Comparison of ENCODE assay signal across 8 mouse cellular contexts in genomic region chr17:31385671-31386665, GRCm38 (mm10). TPM values are rescaled to one million over a fixed set of nuclear protein-coding genes. Genes with fewer than 3 reads are reported as not detected.
DNase-seq lines count a peak whose midpoint lies in the region; ATAC-seq and TF ChIP-seq lines count a peak whose summit lies in the region.

Gene Pde9a (plus strand): TSS chr17:31386210.

- TF ChIP-seq EP300 in ES-Bruce4 (IDR thresholded peaks at IDR 0.05; ENCODE audit: insufficient read depth, low read depth, low read length), result 0 out of 2 replicates have a peak, but pooled peaks have one; percentile 25

- TF ChIP-seq POLR2A in ES-Bruce4 (IDR thresholded peaks at IDR 0.05; ENCODE audit: insufficient read depth, low read length), result no peak

- H3K36me3 ChIP-seq in ES-Bruce4 (ENCODE audit: control insufficient read depth, insufficient read depth, low read length, poor library complexity, severe bottlenecking), result no peaks in the 10 kb centered on the region
- no peaks in the 10 kb centered on the region for H3K36me3 ChIP-seq in forebrain, postnatal 0 days (ENCODE audit: insufficient read depth)
- no peaks in the 10 kb centered on the region for H3K36me3 ChIP-seq in liver, embryonic 16.5 days (ENCODE audit: control insufficient read depth, insufficient read depth)

- H3K9ac ChIP-seq in ES-Bruce4 (ENCODE audit: low read depth, poor library complexity, severe bottlenecking), result peak within 1 kb of the TSS; percentile 76
- peak within 1 kb of the TSS; percentile 81 for H3K9ac ChIP-seq in forebrain, postnatal 0 days
- H3K9ac ChIP-seq in liver, embryonic 16.5 days (ENCODE audit: low read depth, low read length), result peak within 1 kb of the TSS; percentile 59

- no peaks in the 10 kb centered on the region for H3K9me3 ChIP-seq in ES-Bruce4 (replicated peaks; ENCODE audit: control insufficient read depth, insufficient read depth, low read length, poor library complexity, severe bottlenecking)
- H3K9me3 ChIP-seq in forebrain, postnatal 0 days (ENCODE audit: low read length), result no peaks in the 10 kb centered on the region
- H3K9me3 ChIP-seq in liver, embryonic 16.5 days (replicated peaks; ENCODE audit: control insufficient read depth, low read length), result no peaks in the 10 kb centered on the region

- ATAC-seq in forebrain, postnatal 0 days, result peak; percentile 91
- ATAC-seq in liver, embryonic 16.5 days (ENCODE audit: low read depth), result peak; percentile 71
- peak; percentile 1; the same call in 1 of the 2 replicates for ATAC-seq in neutrophil, adult 5-6 weeks (ENCODE audit: extremely low read depth, insufficient number of reproducible peaks, low FRiP score, poor library complexity, severe bottlenecking)

- TF ChIP-seq CTCF in ES-Bruce4 (IDR thresholded peaks at IDR 0.05; ENCODE audit: low read depth, low read length), result no peak
- no peak for TF ChIP-seq CTCF in forebrain, postnatal 0 days (IDR thresholded peaks at IDR 0.05; ENCODE audit: low read depth)

- H3K4me3 ChIP-seq in ES-Bruce4 (ENCODE audit: low read depth, low read length), result peak within 1 kb of the TSS; percentile 79
- H3K4me3 ChIP-seq in forebrain, postnatal 0 days (ENCODE audit: low read depth, low read length), result peak within 1 kb of the TSS; percentile 87
- H3K4me3 ChIP-seq in liver, embryonic 16.5 days (ENCODE audit: low read depth, low read length), result peak within 1 kb of the TSS; percentile 59

- DNase-seq in cerebellum, adult 18-20 months, result peak; percentile 67 to 75
- DNase-seq in forebrain, postnatal 0 days, result peak; percentile 87
- peak; percentile 9 for DNase-seq in heart, postnatal 25 days (ENCODE audit: low spot score)
- no peak for DNase-seq in large intestine, adult 2 months (ENCODE audit: low read depth, low spot score)
- DNase-seq in thymus, postnatal 14 days, result peak; percentile 76

- H3K27ac ChIP-seq in ES-Bruce4 (ENCODE audit: insufficient read depth, low read length), result peak within 1 kb of the TSS; percentile 33
- peak within 1 kb of the TSS; percentile 80 for H3K27ac ChIP-seq in forebrain, postnatal 0 days (ENCODE audit: low read depth, low read length)
- H3K27ac ChIP-seq in liver, embryonic 16.5 days (ENCODE audit: low read length), result no peak within 1 kb of the TSS

- H3K4me2 ChIP-seq in forebrain, postnatal 0 days (ENCODE audit: low read depth), result peak within 1 kb of the TSS; percentile 66
- H3K4me2 ChIP-seq in liver, embryonic 16.5 days (ENCODE audit: low read depth, low read length), result peak within 1 kb of the TSS; percentile 64

- intact Hi-C loops in heart, postnatal 25 days (cut with DNase I), result loop anchor here (5.0 kb wide), 1 partner anchor 41 kb away; no protein-coding TSS in a partner anchor

- no peaks in the 10 kb centered on the region for H3K4me1 ChIP-seq in ES-Bruce4 (ENCODE audit: control insufficient read depth, insufficient read depth, low read length)
- H3K4me1 ChIP-seq in forebrain, postnatal 0 days (ENCODE audit: insufficient read depth), result peaks cover 27% of the 10 kb centered on the region
- H3K4me1 ChIP-seq in liver, embryonic 16.5 days (ENCODE audit: control insufficient read depth, low read depth, low read length), result no peaks in the 10 kb centered on the region

- H3K27me3 ChIP-seq in ES-Bruce4 (ENCODE audit: control insufficient read depth, insufficient read depth, low read length, poor library complexity, severe bottlenecking), result no peaks in the 10 kb centered on the region
- H3K27me3 ChIP-seq in forebrain, postnatal 0 days (ENCODE audit: insufficient read depth, low read length), result no peaks in the 10 kb centered on the region
- H3K27me3 ChIP-seq in liver, embryonic 16.5 days (ENCODE audit: control insufficient read depth, insufficient read depth, low read depth, low read length), result peaks cover 19% of the 10 kb centered on the region

- 2% methylated on average over 46 of the region's 56 CpGs for WGBS in forebrain, postnatal 0 days
- WGBS in large intestine, adult 2 months, result 3% methylated on average over 55 of the region's 56 CpGs
- WGBS in liver, embryonic 16.5 days (ENCODE audit: insufficient replicate concordance), result 1% methylated on average over 41 of the region's 56 CpGs

RNA-seq across cellular contexts. Expression of gene Pde9a, which starts in this region (rescaled TPM):
- 11.0 and 12.1 TPM in 2 replicates for polyA plus RNA-seq in ES-Bruce4 (2011; ENCODE audit: insufficient read depth, insufficient read length, low read depth, missing spikeins)
- 40.4 and 43.9 TPM in 2 replicates for total RNA-seq in forebrain, postnatal 0 days (2014; rRNA removed)
- 35.5 and 43.6 TPM in 2 replicates for polyA plus RNA-seq in forebrain, postnatal 0 days (2015; fragmentation: Nextera tagmentation; extraction: Ambion mirVana)
- 1 to 10 TPM; 5.1 to 6.7 TPM for total RNA-seq in heart, postnatal 25 days (2021)
- polyA plus RNA-seq in large intestine, adult 2 months (2012; rRNA removed), result 295 and 341 TPM in 2 replicates
- 3.0 and 4.0 TPM in 2 replicates for polyA plus RNA-seq in liver, embryonic 16.5 days (2015; fragmentation: Nextera tagmentation; extraction: Ambion mirVana)
- total RNA-seq in neutrophil, adult 5-6 weeks (2017), result 1.2 TPM in 1 of 2 replicates, not detected in the other

Comparison
In these comparisons a context has a peak if more than half of its experiments do, and no peak if none do; other contexts are left out.
1. ATAC-seq: peak in every context shown above with its lines; median percentile 91 in forebrain, postnatal 0 days; 71 in liver, embryonic 16.5 days; 1 in neutrophil, adult 5-6 weeks.